Mouse (Mus musculus) hindbrain, embryonic 14.5 days (tissue): ENCODE data around the gene Psmb7. TPM values are rescaled to one million over a fixed set of nuclear protein-coding genes. Genes with fewer than 3 reads are reported as not detected.

Source experiments
- ATAC-seq: fragments of 200-750 bp; cut with Nextera tagmentation; 2 replicates; pipeline ENCODE4 v1.8.0; 2017; ENCODE audit warnings: moderate number of reproducible peaks, mild to moderate bottlenecking, moderate TSS enrichment, moderate library complexity; ENCODE audit not compliant: low FRiP score
- DNase-seq: peaks from one replicate; pipeline ENCODE4 v3.0.0-alpha.2; 2015; ENCODE audit warnings: low spot score
- H3K27ac ChIP-seq: fragments of 300-500 bp; sonication (generic); 2 replicates; pipeline ENCODE4 v1.5.1; 2014; ENCODE audit warnings: mild to moderate bottlenecking, moderate library complexity
- H3K27me3 ChIP-seq: fragments of 300-500 bp; sonication (generic); 2 replicates; pipeline ENCODE4 v1.6.1; 2014; ENCODE audit warnings: mild to moderate bottlenecking, low read length, mixed read lengths; ENCODE audit not compliant: control insufficient read depth, insufficient read depth
- H3K36me3 ChIP-seq: fragments of 300-500 bp; sonication (generic); replicated peaks from 2 replicates; pipeline ENCODE4 v1.6.1; 2014; ENCODE audit not compliant: control insufficient read depth, insufficient read depth
- H3K4me1 ChIP-seq: fragments of 300-500 bp; sonication (generic); replicated peaks from 2 replicates; pipeline ENCODE4 v1.6.1; 2014; ENCODE audit warnings: antibody characterized with exemption, low read length, mixed read lengths; ENCODE audit not compliant: control insufficient read depth, insufficient read depth
- H3K4me2 ChIP-seq: fragments of 300-500 bp; sonication (generic); replicated peaks from 2 replicates; pipeline ENCODE4 v1.6.1; 2014; ENCODE audit warnings: mild to moderate bottlenecking, moderate library complexity
- H3K4me3 ChIP-seq: fragments of 300-500 bp; sonication (generic); replicated peaks from 2 replicates; pipeline ENCODE4 v1.5.1; 2014; ENCODE audit warnings: mild to moderate bottlenecking, low read length
- H3K9ac ChIP-seq: fragments of 300-500 bp; sonication (generic); 2 replicates; pipeline ENCODE4 v1.6.1; 2014
- H3K9me3 ChIP-seq: fragments of 300-500 bp; sonication (generic); 2 replicates; pipeline ENCODE4 v1.6.1; 2016; ENCODE audit warnings: low read length; ENCODE audit not compliant: control insufficient read depth
- WGBS: fragments of 180-500 bp; shearing (Covaris S2); extraction: QIAGEN DNeasy Blood & Tissue Kit; methylation state at CpG from one replicate; pipeline ENCODE4 v1.1.7; 2014; 5-methylcytosine and 5-hydroxymethylcytosine counted together
- polyA plus RNA-seq: library from polyadenylated mRNA; unstranded; fragments of >200 nt; fragmentation: Nextera tagmentation; extraction: Ambion mirVana; gene quantifications from 2 replicates; pipeline ENCODE4 v1.2.1, GENCODE M21; 2014

Gene Psmb7
- polyA plus RNA-seq, 1 experiment from 2014 or later = 305 TPM

DNA sequence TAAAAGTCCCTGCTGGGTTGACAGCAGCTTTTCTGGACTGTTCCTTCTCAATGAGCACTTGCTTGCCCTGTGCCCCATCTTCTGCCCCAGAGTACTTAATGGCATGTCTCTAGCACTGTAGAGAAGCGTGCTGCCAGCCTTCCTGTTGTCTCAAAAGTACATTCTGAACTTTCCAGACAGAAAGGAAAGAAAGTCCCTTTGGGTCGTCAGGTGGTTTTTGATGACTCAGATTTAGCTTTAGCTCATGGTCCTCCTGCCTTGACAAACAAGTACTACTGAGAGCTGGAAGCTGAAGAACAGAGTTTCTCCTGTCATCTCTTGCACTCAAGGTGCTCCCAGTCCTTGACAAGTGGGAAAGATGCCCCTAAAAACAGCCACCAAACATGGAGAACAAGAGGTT is 33.7 kb downstream of the Psmb7 start:
- Histone ChIP-seq H3K27ac (0 out of 2 replicates have a peak overlapping the region, but pooled peaks have one; percentile 44), H3K27me3 (no peaks in the 10 kb centered on the region), H3K36me3 (no peaks in the 10 kb centered on the region), H3K4me2 (no peak overlapping the region), H3K9ac (no peak overlapping the region), H3K4me1 (peaks cover 41% of the 10 kb centered on the region), H3K9me3 (no peaks in the 10 kb centered on the region), H3K4me3 (no peak overlapping the region)
- ATAC-seq = no peak
- WGBS = 87% methylated on average over 2 of the region's 2 CpGs
- DNase-seq = no peak

DNA sequence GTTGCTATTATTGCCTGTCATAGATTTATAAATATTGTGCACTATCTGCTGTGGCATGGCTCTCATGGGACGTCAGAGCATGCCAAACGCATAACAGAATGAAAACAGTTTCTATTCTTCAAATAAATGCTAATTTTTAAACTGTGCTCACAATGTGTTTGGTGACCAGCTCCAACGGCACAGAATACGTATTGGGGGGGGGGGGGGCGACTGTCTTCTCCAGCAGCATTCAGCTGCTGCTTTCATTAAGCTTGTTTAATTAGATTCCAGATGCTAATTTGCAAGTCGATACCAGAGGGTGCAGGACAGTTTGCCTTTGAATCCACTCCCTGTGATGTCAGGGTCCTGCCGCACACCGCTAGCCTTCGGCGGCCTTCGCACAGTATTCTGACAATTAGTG is 34.6 kb downstream of the Psmb7 start:
- ATAC-seq (peak; percentile 79; the same call in 1 of the 2 replicates), DNase-seq (no peak)
- Histone ChIP-seq H3K4me2 (no peak overlapping the region), H3K4me3 (no peak overlapping the region), H3K9ac (no peak overlapping the region), H3K36me3 (no peaks in the 10 kb centered on the region), H3K9me3 (no peaks in the 10 kb centered on the region), H3K27ac (peak overlapping the region; percentile 44; the same call in 1 of the 2 replicates), H3K27me3 (no peaks in the 10 kb centered on the region), H3K4me1 (peaks cover 33% of the 10 kb centered on the region)
- WGBS = 21% methylated on average over 11 of the region's 11 CpGs

DNA sequence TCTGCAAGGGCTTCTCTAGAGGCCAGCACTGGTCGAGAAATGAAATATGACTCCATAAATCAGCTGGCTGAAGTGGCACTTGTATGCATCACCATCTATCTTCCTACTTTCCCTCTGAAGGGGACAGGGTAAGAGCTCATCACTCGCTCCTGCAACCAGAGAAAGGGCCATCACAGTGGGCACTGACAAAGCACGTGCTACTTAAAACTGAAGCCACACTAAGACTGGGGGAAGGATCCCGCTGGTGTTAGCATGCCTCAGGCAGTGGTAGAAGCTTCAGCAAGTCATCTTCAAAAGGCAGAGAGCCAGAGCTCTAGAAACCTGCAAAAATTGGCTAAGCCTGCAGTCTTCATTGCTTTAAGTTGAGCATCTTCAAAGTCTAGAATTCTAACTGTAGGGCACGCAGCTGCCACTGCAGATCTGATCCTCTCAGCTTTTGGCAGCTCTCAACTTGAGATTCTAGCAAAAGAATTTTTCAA is 35.0 kb downstream of the Psmb7 start:
- Histone ChIP-seq H3K9me3 (no peaks in the 10 kb centered on the region), H3K36me3 (no peaks in the 10 kb centered on the region), H3K27ac (peak overlapping the region; percentile 44; the same call in 1 of the 2 replicates), H3K27me3 (no peaks in the 10 kb centered on the region), H3K4me1 (peaks cover 33% of the 10 kb centered on the region), H3K4me3 (no peak overlapping the region), H3K9ac (no peak overlapping the region), H3K4me2 (no peak overlapping the region)
- no peak for DNase-seq
- 56% methylated on average over 5 of the region's 5 CpGs for WGBS
- ATAC-seq = peak; percentile 48; the same call in 1 of the 2 replicates

DNA sequence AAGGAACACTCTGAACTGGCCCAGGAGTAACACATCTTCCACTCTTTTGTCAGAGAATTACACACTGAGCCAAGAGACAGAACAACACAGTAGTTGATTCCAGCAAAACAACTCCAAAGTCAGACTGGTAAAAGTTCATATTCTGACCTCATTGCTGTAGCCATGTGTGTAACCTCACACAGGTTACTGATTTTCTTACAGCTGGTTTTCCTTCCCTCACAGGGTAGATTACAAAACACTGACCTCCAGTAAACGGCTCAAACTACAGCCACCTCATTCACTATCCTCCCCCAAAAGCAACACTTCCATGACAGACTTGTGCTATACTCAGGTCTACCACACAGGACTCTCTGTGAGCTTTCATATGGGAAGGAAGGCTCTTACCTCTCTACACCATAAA is 36.2 kb downstream of the Psmb7 start:
- H3K36me3 ChIP-seq = no peaks in the 10 kb centered on the region
- no peak for DNase-seq
- H3K4me2 ChIP-seq = no peak overlapping the region
- no peaks in the 10 kb centered on the region for H3K27me3 ChIP-seq
- 77% methylated on average over 1 of the region's 1 CpGs for WGBS
- no peak overlapping the region for H3K9ac ChIP-seq
- no peak overlapping the region for H3K27ac ChIP-seq
- no peaks in the 10 kb centered on the region for H3K9me3 ChIP-seq
- no peak for ATAC-seq
- no peak overlapping the region for H3K4me3 ChIP-seq
- H3K4me1 ChIP-seq = peaks cover 33% of the 10 kb centered on the region

DNA sequence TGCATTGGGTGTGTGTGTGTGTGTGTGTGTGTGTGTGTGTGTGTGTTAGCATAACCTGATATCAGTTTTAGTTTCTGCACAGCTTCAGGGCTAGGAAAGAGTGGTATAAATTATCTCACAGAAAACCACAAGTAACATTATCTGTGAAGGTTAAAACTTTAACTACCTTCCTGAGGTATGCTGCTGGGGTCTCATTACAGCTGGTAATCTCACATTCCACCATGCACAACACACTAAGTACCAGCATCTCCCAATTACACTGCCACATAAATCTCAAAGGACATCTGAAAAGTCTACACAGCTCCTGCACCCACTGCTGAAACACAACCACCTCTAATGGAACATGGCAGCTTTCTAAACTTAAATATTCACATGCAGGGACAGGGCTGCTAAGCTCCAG is 43.0 kb downstream of the Psmb7 start:
- no peaks in the 10 kb centered on the region for H3K9me3 ChIP-seq
- no peak for ATAC-seq
- no peak overlapping the region for H3K4me2 ChIP-seq
- no peak overlapping the region for H3K27ac ChIP-seq
- no peak overlapping the region for H3K4me3 ChIP-seq
- H3K27me3 ChIP-seq = no peaks in the 10 kb centered on the region
- H3K36me3 ChIP-seq = no peaks in the 10 kb centered on the region
- no peak overlapping the region for H3K9ac ChIP-seq
- H3K4me1 ChIP-seq = peaks cover 4% of the 10 kb centered on the region; the same call in 1 of the 2 replicates
- no peak for DNase-seq

DNA sequence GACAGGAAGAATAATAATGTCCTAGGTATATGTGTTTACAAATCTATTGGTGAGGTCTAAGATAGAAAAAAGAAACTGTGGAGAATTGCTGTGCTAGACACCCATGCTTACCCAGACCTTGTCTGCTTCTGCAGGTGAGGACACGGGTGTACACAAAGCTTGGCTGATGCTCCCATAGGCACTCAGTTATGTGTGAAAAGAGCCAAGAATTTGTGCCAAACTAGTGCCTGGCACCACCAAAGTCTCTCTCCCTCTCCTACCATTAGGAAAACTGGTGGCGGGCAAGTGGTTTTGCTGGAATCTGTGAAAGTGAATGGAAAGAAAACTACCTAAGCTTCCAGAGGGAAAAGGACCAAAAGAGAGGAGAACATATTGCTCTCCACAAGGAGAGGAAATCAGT is 45.5 kb downstream of the Psmb7 start:
- H3K27me3 ChIP-seq = no peaks in the 10 kb centered on the region
- H3K4me2 ChIP-seq = no peak overlapping the region
- DNase-seq = no peak
- no peak overlapping the region for H3K9ac ChIP-seq
- H3K27ac ChIP-seq = no peak overlapping the region
- WGBS = 95% methylated on average over 2 of the region's 2 CpGs
- no peaks in the 10 kb centered on the region for H3K36me3 ChIP-seq
- ATAC-seq = no peak
- H3K9me3 ChIP-seq = no peaks in the 10 kb centered on the region
- H3K4me1 ChIP-seq = peaks cover 20% of the 10 kb centered on the region; the same call in 1 of the 2 replicates
- no peak overlapping the region for H3K4me3 ChIP-seq

DNA sequence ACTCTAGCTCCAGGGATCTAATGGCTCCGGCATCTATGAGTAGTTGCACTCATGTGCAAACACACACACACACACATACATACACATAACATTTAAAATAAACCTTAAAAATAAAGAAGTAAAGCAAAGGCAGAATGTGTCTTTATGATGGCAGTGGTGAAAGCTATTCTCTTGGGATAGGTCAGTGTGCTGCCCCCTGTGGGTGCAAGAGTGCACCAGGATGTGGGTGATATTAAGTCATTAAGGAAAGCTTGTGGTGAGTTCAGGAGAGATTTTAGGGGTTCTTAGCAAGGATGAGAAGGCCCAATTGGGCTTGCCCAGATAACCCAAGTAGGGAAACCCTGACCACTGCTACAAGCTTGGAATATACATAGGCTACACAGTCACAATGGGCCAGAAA is 46.0 kb downstream of the Psmb7 start:
- Histone ChIP-seq H3K9ac (no peak overlapping the region), H3K27me3 (no peaks in the 10 kb centered on the region)
- 96% methylated on average over 1 of the region's 1 CpGs for WGBS

DNA sequence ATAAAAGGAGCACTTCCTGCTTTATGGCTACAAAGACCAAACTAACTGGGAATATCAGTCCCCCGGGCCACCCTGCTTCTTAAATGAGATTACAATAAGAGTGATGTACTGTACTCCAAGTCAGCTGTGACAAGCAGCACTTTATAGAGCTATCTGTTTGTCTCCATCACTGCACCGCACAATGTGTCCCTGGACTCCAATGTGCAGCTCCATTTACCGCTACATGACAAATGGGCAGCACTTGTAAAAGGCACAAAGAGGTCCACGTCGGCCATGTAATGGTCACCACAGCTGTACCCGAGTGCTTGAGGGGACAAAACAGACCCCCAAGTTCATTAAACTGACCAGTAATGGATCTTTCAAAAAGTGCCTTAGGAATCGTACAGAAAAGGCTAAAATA is 49.0 kb downstream of the Psmb7 start:
- H3K4me2 ChIP-seq = no peak overlapping the region
- 46% methylated on average over 7 of the region's 7 CpGs for WGBS
- peaks cover 9% of the 10 kb centered on the region for H3K36me3 ChIP-seq
- DNase-seq = no peak
- H3K4me3 ChIP-seq = no peak overlapping the region
- H3K9ac ChIP-seq = no peak overlapping the region
- peaks cover 27% of the 10 kb centered on the region; the same call in 1 of the 2 replicates for H3K4me1 ChIP-seq
- no peak overlapping the region for H3K27ac ChIP-seq
- no peaks in the 10 kb centered on the region for H3K9me3 ChIP-seq
- no peak for ATAC-seq
- H3K27me3 ChIP-seq = no peaks in the 10 kb centered on the region

More for the DNA sequence above, 46.0 kb downstream of the Psmb7 start:
- DNase-seq (no peak), ATAC-seq (no peak)
- no peaks in the 10 kb centered on the region for H3K9me3 ChIP-seq
- no peak overlapping the region for H3K27ac ChIP-seq
- H3K4me3 ChIP-seq = no peak overlapping the region
- H3K4me1 ChIP-seq = peaks cover 20% of the 10 kb centered on the region; the same call in 1 of the 2 replicates
- H3K4me2 ChIP-seq = no peak overlapping the region
- no peaks in the 10 kb centered on the region for H3K36me3 ChIP-seq

DNA sequence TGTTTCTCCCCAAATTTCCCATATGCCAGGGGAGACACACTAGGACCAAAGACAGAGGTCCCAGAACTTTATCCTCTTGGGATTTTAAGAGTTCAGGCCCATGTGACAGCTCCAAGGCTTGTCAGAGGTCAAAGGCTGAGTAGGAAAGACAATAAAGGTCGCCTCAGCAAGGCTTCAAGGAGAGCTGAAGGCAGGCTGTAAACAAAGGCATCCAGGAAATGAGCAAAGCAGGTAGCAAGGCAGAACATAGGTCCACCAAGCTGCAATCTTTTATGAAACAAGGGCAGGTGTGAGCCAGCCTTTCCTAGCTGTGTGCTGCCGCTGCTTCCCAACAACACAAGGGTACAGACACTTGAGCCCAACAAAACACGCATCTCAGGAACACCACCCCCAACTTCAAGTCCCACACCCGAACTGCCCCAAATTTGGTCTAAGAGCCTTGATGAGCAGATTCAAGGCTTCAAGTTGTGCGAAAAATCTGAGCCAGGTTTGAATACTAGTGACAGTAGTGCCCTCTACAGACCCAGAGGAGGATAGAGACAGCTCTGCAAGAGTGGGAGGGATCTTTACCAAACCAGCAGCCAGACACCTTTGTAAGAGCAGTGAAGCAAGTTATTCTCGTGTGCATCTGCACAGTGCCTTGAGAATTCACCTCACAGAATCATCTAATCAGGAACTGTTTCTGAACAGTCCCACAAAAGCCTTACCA is 52.0 kb downstream of the Psmb7 start:
- Histone ChIP-seq H3K9ac (peak overlapping the region; percentile 35; the same call in 1 of the 2 replicates), H3K36me3 (peaks cover 30% of the 10 kb centered on the region), H3K9me3 (no peaks in the 10 kb centered on the region), H3K4me3 (no peak overlapping the region), H3K4me2 (no peak overlapping the region), H3K27ac (no peak overlapping the region; the same call in 1 of the 2 replicates), H3K27me3 (no peaks in the 10 kb centered on the region), H3K4me1 (peaks cover 27% of the 10 kb centered on the region; the same call in 1 of the 2 replicates)
- WGBS = 55% methylated on average over 6 of the region's 6 CpGs
- DNase-seq (peak; percentile 65), ATAC-seq (peak; percentile 70; the same call in 1 of the 2 replicates)
